Mouse (Mus musculus) adipocyte (in vitro differentiated cells): ENCODE measurements around the gene Invs.
"Not testable (repeated sequence)": the region's sequence is repeated elsewhere in the genome, so short reads cannot be mapped to it uniquely, and the experiment has no call there.

Experiments used
- DNase-seq: peaks from one replicate; pipeline ENCODE4 v3.0.0-alpha.2; 2016; ENCODE audit warnings: low spot score

The Invs gene

DNA sequence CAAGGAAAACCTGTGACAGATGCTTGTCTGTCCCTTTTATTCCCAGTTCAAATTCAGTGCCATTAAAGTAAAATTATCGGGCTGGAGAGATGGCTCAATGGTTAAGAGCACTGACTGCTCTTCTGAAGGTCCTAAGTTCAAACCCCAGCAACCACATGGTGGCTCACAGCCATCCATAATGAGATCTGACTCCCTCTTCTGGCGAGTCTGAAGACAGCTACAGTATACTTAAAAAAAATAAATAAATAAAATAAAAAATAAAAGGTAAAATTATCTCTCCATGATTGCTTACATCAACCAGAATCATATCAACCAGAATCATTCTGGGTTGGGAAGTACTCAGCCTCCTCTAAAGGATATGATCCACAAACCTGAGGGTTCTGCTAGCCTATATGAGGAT, 48.5 kb downstream of the Invs start:
- DNase-seq, result no peak

DNA sequence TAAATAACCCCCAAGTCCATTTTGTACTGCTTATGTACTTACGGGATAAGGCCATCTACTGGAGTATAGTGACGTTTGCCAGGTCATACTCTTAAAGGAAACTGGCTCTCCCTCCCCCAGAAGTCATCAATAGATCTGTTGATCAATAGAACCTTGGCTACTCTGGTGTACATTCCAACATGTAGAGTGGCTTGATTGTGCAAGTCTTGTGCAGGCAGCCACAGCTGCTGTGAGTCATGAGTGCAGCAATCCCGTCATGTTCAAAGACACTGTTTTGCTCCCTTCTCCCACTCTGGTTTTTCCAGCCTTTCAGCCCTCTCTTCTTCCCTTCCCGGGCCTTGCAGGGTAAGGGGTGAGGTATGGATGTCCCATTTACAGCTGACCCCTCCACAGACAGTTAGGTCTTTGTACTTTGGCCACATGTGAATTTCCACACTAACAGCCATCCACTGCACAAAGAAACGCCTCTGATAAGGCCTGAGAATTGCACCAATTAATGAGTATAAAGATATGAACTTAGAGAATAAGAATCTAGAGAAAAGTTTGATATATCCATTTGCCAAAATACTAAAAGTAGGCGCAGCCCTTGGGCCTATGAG, 53.0 kb downstream of the Invs start:
- peak; percentile 22 for DNase-seq

DNA sequence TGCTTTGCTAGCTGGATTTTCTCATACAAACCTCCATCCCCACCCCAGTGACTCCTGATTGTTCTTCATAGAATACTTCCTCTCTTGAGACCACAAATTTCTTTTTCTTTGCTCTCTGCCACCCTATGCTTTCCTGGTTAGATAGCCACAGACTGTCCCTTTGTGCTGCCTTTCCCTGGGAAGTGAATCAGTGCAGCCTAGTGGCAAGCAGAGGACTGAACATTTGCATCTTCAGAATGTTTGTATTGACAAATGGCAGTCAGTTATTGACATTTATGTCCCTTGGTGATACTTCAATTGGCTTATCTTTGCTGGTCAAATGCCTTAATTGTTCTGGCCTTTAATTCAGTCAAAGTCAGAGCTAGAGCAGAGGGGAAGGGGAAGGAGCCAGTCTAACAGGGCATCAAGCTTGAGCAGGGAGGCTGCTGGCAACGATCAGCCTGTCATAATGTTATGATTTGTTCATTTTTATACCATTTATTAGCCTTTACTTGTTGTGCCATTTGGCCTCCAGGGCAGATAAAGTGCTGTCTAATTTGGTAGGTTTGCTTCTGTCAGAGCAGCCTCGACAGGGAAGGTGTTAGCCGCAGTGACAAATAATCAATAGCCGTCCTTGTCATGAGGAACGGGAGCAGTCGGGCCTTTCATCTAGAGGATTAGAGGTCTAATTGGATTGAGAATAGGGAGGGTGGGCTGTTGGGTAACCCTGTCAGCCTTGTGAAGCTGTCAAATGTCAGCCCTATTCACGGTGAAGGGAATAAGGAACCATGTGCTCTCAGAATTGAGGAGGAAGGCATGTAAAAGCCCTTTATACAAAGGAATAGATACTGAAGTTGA, 55.6 kb downstream of the Invs start:
- no peak for DNase-seq

DNA sequence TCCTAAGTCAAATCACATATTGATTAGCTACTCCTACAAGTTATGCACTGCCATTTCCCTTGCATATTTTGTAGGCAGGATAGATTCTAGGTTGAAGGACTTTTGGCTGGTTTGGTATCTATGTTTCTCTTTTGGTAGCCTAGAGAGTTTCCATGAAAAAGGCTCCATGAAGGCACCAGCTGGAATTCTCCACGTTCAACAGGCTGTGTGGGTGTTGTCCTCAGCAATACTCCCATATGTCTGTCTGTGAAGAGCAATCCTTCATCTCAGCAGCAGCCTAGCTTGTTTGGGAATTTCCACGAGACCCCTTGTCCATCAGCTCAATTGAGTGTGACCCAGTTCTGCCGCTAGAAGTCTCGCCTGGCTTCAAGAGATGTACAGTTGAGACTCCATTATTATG, 63.1 kb downstream of the Invs start:
- DNase-seq, result no peak

DNA sequence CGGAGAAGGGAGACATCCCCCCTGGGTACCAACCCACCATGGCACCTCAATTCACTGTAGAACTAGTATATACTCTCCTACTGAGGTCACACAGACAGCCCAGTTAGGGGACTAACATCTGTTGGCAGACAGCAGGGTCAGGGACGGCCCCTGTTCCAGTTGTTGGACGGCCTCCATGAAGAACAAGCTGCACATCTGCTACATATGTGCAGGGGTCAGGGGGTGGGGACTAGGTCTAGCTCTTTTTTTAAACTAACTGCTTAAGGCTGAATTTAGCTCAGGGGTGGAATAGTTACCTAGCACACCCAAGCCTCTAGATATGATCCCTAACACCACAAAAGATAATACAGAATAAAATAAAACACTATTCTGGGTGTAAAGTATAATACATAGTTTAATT, 82.8 kb downstream of the Invs start:
- peak; percentile 8 for DNase-seq

DNA sequence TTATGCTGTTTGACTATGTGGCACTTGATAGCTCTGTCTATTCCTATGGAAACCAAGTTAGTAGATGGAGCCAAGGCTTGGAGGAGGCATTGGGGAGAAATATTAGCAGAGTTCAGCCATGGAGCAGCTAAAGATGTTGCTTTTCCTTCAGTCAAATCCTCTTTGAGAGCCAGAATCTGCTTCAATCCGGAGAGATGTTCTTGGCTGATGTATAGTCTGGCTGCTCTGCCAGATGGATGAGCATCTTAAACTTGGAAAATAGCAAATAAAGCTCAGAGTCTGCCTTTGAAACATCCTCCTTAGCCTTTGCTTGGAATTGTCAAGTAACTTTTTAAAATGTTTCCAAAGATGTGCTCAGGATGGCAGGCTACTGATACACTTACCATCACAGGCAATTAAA, 91.5 kb downstream of the Invs start:
- no peak for DNase-seq

DNA sequence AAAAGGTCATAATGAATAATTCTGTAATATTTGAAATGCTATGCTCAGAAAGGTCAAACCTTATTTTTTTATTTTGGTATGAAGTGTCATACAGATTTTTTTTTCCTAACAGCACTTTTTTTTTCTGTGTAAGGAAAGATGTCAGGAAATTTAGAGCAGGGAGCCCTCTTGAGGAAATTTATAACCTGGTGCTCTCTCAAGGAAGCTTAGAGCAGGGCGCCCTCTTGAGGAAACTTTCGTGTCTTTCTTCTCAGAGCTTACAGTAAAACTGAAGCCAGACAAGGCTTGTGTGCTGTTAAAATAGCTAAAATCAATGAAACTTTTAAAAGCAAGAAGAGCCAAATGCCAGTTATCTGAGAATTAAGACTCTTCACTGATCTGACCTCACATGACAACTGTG, 101.4 kb downstream of the Invs start:
- DNase-seq, result peak; percentile 92

DNA sequence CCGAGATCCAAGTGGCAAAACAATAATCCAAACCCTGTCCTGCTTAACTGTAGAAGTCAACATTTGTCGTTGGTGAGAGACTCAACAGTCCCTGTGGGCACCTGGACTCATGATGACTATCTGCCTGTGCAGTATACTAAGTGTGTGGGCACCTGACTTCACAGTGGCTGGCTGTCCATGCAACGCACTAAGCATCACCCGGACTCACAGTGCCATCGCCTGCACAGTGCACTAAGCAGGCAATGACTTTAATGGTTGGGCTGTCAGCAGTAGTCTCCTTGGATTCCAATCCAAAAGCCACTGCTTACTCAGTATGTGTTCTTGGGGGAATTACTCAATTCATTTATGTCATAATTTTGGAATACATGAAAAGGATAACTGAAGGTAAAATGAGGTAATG, 102.9 kb downstream of the Invs start:
- no peak for DNase-seq

DNA sequence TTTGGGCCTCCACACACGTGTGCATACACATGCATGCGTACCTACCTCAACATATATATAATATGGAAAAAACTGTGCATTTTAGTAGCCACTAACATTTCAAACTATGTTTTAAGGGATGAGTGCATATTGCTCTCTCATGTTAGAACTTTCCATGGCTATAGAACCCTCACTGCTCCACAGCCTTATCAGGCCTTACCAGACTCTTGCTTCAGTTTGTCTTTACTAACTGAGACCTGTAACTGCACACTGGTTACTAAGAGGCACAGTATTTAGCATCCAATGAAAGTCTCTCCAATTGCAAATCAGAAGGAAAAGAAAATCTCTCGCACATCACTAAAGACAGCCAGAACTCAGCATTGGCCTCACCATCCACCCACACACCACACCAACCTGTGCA, 117.4 kb downstream of the Invs start:
- no peak for DNase-seq

DNA sequence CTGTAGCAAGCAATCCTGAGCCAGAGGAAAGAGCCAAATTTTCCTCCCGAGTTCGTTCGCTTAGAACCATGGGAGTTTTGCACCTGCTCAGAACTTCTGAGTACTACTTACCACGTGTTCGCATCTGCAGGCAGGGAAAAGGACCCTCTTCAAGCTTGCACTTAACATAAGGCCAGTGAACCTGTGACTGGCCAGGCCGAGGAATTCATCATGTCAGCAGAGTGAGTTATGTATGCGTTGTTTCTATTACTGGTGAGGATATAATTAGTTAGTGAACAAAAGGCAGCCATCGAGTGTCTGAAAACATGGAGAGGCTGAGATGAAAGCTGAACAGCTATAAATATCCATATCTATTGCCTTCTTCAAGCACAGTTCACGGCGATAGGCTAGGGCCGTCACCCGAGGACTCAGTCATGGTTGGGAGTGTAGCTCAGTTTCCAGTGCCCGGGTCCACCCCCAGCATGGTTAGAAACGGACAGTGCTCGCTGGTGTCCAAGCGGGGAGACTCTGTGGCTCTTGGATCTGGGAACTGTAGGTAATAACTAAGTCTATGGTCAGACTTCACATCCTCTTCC, 123.6 kb downstream of the Invs start:
- DNase-seq, result no peak

DNA sequence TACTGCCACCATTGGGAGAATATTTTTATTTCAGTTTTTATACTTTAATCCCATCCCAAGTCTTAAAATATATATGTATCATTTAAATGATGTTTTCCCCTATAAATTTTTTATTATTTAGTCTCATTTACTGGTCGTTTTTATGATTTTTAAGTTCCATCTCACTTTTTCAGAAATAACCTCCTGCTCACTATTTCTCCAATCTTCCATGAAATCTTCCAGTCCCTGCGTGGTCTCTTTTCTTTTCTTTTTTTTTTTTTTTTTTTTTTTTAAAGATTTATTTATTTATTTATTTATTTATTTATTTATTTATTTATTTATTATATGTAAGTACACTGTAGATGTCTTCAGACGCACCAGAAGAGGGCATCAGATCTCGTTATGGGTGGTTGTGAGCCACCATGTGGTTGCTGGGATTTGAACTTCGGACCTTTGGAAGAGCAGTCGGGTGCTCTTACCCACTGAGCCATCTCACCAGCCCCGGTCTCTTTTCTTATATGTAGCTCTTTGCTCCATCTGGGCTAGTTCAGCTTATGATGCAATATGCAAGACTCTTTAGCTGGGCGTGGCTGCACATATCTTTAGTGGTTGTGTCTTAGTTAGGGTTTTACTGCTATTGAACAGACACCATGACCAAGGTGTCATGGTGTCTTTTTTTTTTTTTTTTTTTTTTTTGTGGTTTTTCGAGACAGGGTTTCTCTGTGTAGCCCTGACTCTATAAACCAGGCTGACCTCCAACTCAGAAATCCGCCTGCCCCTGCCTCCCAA, 126.3 kb downstream of the Invs start:
- not testable (repeated sequence) for DNase-seq

DNA sequence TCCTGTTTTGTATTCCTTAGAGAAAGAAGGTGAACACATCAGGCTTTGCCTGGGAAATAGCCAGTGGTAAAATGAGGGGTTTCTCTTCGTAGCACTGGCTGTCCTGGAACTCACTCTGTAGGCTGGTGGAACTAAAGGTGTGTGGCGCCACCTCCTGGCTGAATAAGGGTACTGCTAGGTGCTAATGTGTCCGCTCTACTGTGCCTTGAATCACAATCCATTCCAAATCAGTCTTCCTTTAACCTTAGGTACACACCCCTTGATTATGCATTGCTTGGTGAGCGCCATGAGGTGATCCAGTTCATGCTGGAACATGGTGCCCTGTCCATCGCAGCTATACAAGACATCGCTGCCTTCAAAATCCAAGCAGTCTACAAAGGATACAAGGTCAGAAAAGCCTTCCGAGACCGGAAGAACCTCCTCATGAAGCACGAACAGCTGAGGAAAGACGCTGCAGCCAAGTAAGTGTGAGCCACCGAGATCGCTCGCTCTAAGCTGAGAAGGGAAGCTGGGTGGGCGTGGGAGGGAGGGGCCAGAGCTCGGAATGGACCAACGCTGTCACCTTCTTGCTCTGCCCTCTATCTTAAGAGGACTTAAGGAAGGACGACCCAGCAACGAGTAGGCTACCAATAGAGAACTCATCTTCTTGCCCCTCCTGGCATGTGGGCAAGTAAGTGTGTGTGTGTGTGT, 127.9 kb downstream of the Invs start:
- DNase-seq, result peak; percentile 51

DNA sequence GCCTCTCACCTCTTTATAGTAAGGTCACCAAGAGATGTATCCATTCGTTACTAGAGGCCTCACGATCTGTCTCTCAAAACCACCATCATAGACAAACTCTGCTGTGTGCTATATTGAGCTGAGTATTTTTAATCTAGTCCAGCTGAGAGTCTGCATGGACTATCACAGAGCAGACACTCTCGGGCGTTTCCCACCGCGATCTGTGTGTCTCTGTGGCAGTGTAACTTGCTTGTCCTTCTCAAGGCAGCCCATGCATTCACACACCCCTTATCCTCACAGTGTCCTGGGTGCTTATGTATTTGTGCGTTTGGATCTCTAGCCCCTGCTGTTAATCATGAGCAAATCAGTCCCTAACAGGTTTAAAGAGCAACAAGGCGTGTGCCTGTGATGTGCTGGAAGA, 133.9 kb downstream of the Invs start:
- DNase-seq, result no peak

DNA sequence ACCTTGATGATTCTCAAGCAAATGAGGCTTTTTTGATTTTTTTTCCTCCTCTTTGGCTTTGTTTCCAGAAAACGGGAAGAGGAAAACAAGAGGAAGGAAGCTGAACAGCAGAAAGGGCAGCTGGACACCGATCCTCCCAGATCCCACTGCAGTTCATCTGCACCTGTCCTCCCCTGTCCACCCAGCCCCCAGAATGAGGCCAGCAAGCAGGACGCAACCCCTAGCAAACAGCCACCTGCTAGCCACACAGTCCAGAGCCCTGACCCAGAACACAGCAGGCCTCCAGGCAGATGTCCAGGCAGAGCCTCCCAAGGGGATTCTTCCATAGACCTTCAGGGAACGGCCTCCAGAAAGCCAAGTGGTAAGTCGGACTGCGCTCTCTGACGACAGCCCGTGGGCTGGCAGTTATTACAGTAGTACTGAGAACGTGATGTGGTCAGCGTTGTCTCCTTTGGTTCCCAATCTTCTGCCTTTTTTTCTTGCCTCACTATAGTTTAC, 136.3 kb downstream of the Invs start:
- peak; percentile 46 for DNase-seq

DNA sequence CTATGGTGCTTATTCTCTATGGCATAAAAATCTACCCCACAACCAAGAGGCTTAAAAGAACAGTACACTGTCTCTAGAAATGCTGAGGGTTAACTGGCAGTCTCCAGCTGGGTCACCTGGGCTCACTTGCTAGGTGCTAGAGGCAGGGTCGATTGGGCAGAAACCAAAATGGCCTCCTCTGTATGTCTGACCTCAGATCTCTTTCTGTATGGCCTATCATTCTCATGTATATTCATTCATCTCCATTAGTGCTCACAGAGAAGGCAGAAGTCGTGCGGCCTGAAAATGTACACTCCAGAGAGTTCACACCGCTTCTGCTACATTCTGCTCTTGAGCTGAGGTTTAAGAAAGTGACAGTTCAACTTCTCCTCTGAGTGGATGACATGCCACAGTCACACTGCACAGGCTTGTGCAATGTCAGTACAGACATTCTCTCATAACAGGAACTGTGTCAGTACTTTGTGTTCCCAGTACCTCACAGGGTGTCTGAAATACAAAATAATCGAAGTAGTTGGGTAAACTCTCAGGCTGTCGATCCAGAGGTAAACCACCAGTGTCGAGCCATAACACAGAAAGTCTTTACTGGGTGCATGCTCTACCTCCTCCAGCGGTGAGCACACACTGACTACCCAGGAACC, 139.4 kb downstream of the Invs start:
- DNase-seq, result peak; percentile 9

DNA sequence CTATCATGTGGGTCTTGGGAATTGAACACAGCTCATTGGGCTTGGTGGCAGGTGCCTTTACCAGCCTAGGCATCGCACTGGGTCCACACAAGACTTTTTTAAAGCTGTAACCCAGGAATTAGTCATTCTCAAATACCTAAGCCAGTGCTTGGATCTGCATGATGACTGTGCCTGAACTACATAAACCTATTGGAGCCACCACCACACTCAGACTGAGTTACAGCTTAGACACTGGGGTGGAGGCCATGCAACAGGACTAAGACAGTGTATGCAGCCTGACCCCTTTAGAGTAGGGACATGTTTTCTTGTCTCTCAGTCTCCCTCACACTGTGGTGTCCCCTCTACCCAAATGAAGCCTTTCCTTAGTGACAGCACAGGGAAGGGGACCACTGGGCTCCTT, 143.1 kb downstream of the Invs start:
- DNase-seq, result no peak

DNA sequence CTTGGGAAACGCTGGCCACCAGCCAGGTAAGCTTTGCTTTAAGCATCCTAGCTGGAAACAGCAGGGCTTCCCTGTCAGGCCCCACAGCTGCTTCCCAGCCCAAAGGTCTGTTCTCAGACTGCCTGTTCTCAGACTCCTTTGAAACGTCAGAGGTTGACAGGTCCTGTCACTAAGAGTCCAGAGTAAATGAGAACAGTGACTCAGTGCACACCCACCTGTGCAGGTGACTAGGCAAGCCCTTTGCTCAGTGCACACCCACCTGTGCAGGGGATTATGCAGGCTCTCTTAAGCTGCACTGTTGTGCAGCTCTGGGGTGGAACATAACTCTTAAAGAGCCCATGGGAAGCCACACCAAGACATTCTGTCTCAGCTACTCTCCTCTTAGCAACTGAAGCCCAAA, 144.2 kb downstream of the Invs start:
- DNase-seq, result no peak

DNA sequence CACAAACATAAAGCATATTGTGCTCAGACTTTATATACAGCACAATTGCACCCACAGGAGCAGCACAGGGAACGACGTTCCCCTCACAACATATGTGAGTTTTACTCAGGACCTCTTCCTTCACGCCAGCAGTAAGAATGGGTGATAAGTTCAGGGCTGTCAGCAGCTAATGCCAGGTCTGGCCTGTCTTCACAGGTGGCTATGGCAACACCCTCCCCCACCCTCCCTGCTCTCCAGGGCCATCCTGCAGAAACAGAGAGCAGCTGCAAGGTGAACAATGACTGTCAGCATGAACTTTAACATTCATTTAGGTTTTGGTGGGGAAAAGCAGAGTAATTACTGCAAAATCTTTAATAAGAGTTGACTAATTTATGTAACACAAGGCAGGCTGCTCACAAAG, 147.9 kb downstream of the Invs start:
- no peak for DNase-seq

DNA sequence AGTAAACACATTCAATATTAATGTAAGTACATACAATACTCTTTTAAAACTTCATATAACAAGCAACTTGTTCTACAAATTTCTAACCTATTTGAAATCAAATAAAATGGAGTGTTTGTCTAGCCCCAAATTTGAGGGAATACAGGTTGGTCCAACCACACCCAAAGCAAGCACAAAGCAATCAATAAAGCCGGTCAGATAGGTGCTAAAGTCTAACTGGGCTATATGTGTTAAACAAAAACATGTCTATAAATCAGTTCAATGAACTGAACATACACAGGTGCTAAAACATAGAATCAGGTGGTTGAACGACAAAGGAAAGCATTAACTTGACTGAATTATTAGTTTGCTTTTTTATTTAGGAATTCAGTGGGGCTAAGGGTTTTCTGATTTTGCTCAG, 148.5 kb downstream of the Invs start:
- no peak for DNase-seq

DNA sequence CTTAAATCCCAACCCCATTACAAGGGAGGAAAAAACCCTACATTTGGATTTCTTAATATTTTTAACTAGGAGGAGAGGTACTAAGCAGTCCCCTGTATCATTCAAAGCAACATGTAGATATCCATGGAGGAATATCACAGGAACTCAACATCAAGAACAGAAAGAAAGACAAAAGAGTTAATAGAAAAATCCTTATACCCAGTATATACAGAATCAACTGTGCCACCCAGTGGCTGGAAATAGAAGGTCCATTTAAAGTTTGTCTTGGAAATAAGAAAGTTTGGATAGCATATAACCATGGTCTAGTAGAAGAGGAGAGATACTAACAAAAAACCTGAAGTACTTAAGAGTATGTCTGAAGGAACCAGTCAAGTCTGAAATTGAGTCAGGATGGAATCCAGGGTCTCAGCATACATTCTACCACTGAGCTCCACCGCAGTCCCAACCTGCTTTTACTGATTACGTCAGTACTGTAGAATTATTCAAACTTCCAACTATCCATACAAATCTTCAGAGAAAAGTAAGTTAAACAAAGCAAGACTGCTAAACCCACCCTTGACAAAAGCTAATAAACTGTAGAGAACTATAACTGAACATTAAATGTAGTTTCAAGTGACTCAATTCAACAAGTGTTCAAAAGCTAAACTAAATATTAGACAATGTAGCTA, 174.7 kb downstream of the Invs start:
- peak; percentile 44 for DNase-seq

DNA sequence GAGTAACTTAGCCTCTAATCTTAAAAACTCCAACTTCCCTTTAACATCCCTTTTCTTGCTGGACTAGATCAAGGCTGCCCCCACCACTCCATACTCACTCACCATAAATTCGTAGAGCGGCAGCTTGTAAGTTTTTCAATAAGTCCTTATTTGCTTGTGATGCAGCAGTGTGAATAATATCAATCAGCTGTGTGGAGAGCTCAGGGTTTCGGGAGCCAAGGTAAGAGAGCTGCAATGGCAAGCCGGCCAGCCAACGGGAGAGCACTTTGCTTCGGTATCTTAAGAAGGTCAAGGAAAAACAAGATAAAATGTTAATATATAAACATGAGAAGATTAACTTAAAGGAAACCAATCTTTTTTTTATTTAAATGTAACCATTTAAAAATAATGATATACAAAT, 178.9 kb downstream of the Invs start:
- no peak for DNase-seq
